Mouse (Mus musculus): Measurements from ENCODE around the gene Rhov.
A peak's percentile ranks its signal among the peaks of the same experiment; 100 is the strongest.

The Rhov gene

GRCm38 (mm10) chr2:119292281-119292680 is 21.2 kb upstream of the Rhov start:
- no peak for DNase-seq (ENCODE audit: low read depth, low spot score)

DNA sequence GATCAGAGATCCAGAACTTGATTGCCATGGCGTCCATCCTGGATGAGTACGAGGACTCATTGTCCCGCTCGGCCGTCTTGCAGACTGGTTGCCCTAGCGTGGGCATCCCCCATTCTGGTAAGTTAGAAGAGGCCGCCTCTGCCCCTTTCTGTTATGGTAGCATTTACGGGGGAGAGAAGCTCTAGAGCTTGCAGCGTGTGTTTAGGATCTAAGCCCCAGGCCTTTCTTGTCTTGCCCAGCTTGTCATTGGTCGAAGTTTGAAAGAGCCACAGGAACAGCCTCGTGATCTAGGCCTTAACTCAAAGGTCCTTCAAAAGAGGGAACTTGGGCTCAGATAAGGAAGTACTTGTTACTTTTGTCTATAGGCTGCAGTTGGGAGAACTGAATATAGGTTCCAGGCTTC is 17.9 kb upstream of the Rhov start:
- no peak for DNase-seq (ENCODE audit: low read depth, low spot score)

- peak; percentile 99 for DNase-seq (ENCODE audit: low read depth, low spot score)
Observed at GRCm38 (mm10) chr2:119288270-119288882, 17.3 kb upstream of the Rhov start, which contains the start of gene Vps18. Vps18 (plus strand) TSS chr2:119288740.

DNA sequence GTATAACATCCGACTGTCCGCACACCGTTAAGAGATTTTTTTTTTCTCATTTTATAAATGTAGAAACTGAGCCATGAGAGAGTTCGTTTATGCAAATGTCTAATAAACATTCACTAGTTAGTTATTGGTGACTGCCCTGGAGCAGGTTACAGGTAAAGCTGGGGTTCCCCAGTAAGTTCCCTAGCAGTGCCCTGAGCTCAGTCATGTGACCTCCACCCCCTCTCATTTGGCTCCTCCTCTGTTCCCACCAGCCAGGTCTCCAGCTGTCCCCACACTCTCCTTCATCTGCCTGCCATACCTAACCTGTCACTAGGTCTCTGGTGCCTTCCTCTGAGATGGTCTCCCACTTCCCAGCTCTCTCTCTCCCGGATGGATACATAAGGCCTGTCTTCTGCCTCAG is 16.3 kb upstream of the Rhov start:
- DNase-seq (ENCODE audit: low read depth, low spot score), result no peak

- DNase-seq (ENCODE audit: low read depth, low spot score), result no peak
Observed at GRCm38 (mm10) chr2:119281899-119282565, 11.0 kb upstream of the Rhov start.

DNA sequence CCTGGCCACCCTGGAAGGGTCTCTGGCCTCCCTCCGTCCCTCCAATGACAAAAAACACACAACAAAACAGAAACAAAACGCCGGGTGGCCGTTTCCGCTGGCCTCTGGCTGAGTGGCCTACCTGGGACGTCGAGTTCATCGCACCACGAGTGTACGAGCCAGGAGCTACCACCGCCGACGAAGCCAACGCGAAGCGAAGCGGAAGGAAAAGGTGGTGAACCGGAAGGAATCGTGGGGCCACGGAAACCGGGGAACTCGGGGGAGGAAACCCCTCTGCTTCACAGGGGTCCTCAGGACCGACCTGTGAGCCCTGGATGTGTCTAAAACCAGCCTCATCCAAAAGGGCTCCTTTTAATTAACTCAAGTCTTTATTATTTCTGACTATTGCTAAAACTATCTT is 6.7 kb upstream of the Rhov start:
- no peak for DNase-seq (ENCODE audit: low read depth, low spot score)

- no peak for DNase-seq (ENCODE audit: low read depth, low spot score)
Observed at GRCm38 (mm10) chr2:119276926-119277325, 5.9 kb upstream of the Rhov start.

GRCm38 (mm10) chr2:119274126-119274525 is 3.1 kb upstream of the Rhov start:
- DNase-seq (ENCODE audit: low read depth, low spot score), result no peak

GRCm38 (mm10) chr2:119270286-119270642 is 808 bp downstream of the Rhov start:
- no peak for DNase-seq (ENCODE audit: low read depth, low spot score)

GRCm38 (mm10) chr2:119263813-119264212 is 7.3 kb downstream of the Rhov start:
- DNase-seq (ENCODE audit: low read depth, low spot score), result no peak

GRCm38 (mm10) chr2:119262978-119263377 is 8.1 kb downstream of the Rhov start:
- DNase-seq (ENCODE audit: low read depth, low spot score), result no peak

DNA sequence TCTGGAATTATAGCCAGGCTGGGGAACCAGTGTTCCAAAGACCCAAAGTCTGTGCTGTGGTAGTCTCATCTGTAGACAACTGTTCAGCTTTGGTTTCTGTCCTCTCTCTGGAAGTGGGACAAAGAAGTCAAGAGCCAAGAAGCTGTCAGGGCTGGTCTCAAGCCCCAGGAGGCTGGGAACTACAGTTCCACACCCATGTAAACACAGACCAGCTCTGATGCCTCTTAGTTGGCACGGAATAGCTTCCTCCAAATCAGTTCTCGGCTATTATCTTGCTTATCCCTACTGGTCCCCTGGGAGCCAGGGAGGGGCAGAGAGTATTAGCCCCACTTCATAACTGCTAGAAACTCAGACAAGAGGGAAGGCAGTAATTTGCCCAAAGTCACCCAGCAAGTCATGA is 9.7 kb downstream of the Rhov start:
- DNase-seq (ENCODE audit: low read depth, low spot score), result no peak

DNA sequence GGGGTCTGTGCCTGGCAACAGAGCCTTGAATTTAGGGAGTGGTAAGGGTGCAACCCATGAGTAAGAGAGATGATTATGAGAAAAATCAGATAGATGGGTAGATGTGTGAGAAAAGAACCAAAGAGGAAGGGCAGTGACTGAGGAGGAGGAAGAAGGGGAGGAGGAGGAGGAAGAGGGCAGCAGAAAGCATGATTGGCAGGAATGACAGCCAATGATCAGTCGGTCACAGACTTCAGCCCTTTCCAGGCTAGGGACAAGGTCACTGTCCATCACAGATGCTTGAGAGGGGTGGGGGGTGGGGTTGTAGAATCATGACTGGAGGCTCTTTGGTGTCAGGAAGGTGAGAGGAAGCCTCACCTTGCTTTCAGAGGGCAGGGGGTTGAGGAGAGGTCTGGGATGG is 10.6 kb downstream of the Rhov start:
- DNase-seq (ENCODE audit: low read depth, low spot score), result no peak

- no peak for DNase-seq (ENCODE audit: low read depth, low spot score)
Observed at GRCm38 (mm10) chr2:119254976-119255375, 16.1 kb downstream of the Rhov start.

GRCm38 (mm10) chr2:119250826-119251478 is 20.1 kb downstream of the Rhov start:
- peak; percentile 55 for DNase-seq (ENCODE audit: low read depth, low spot score)

GRCm38 (mm10) chr2:119250377-119250776 is 20.7 kb downstream of the Rhov start:
- no peak for DNase-seq (ENCODE audit: low read depth, low spot score)

DNA sequence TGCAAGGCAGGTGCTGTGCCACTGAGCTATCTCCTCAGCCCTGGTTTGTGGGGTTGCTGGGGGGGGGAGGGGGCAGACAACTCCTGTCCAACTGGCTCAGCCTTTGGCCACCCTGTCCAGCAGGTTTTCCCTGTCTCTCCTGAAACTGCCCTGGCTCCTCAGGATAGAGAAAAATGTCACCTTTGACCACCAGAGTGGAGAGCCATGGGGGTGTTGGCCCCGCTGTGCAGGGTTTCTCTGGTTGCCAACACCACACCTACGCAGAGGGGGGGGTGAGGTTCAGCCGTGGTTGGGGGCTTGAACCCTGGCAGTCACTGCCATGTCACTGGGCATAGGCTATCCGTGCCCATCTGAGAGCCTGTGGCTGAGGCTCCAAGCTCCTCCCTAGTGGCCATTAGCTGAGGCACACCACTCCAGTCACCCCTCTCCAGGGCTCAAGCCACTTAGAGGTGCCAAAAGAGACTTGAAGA is 21.4 kb downstream of the Rhov start:
- DNase-seq (ENCODE audit: low read depth, low spot score), result no peak

DNA sequence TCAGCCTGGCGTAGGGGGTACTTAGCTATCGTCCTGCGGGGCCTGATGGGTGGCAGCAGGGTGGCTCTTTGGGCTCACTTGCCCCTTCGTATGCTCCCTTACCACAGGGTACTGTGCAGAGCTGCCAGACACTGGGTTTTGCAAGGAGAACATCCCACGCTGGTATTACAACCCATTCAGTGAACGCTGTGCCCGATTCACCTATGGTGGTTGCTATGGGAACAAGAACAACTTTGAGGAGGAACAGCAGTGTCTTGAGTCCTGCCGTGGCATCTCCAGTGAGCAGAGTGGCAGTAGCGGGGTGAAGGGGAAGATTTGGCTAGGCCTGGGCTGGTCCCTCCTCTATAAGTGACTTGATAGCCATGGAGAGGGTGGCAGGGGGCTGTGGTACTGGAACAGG is 23.2 kb downstream of the Rhov start:
- no peak for DNase-seq (ENCODE audit: low read depth, low spot score)

- no peak for DNase-seq (ENCODE audit: low read depth, low spot score)
Observed at GRCm38 (mm10) chr2:119245246-119245645, 25.8 kb downstream of the Rhov start.

DNA sequence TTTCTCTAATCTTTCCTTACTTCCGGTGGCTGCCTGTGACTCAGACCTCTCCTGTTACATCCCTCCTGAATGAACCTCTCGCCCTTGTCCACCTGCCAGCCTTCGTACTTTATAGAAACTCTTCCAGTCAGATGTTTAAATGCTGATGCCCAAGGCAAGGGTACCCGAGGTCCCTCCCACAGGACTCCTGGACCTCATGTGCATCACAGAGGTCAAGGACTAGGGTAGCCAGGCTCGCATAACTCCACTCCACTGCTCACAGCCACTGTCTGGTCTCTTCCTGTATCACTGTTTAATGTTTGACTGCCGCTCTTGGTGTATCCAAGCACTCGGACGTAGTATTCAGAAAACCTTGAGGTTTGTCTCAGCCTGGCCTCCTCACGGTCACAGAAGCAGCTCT is 28.5 kb downstream of the Rhov start:
- no peak for DNase-seq (ENCODE audit: low read depth, low spot score)

GRCm38 (mm10) chr2:119240819-119241186 is 30.3 kb downstream of the Rhov start:
- DNase-seq (ENCODE audit: low read depth, low spot score), result no peak

DNA sequence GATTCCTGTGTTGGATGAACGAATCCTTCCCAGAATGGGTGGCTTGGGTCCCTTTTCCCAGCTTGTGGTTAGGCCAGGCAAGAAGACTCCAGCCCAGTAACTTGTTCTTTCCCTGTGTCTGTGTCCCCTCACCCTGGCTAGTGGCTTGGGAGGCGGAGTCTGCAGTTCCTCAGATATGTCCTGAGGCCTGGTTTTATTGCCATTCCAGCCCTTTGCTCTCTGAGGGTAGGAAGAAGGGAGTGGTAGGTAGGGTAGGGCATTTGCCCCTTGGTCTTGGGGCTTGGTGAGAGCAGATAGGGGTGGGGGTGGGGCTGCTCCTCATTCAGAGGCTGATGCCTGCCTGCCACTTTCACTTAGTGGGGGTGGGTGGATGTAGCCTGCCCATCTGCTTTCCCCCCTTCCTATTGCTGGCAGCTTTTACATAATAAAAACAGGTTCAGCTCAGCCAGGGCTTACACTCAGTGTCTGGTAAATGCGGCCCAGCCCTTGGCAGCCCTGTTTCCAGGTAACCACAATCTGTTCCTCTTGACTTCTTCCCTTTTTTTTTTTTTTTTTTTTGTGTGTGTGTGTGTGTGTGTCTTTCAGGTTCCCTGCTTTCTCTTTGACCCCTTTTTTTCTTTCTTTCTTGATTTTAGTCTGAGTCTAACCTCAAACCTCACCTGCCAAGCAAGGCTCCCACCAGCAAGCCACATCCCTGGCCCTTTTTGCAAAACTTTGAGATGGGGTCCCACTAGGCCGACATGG is 30.8 kb downstream of the Rhov start:
- no peak for DNase-seq (ENCODE audit: low read depth, low spot score)

Measured in retina, adult 2 months (tissue).